Mouse (Mus musculus) kidney, embryonic 14.5 days (tissue): ENCODE data around the gene Acap2. TPM values are rescaled to one million over a fixed set of nuclear protein-coding genes. Genes with fewer than 3 reads are reported as not detected.

Source experiments
- ATAC-seq: fragments of 200-750 bp; cut with Nextera tagmentation; 2 replicates; pipeline ENCODE4 v1.8.0; 2017; ENCODE audit warnings: moderate number of reproducible peaks, mild to moderate bottlenecking, moderate TSS enrichment, moderate library complexity; ENCODE audit not compliant: low FRiP score, low TSS enrichment
- H3K27ac ChIP-seq: fragments of 300-500 bp; sonication (generic); 2 replicates; pipeline ENCODE4 v1.5.1; 2014; ENCODE audit warnings: low read depth, mild to moderate bottlenecking, low read length, moderate library complexity, mixed read lengths
- H3K27me3 ChIP-seq: fragments of 300-500 bp; sonication (generic); 2 replicates; pipeline ENCODE4 v1.6.1; 2014; ENCODE audit warnings: mild to moderate bottlenecking, low read length; ENCODE audit not compliant: control insufficient read depth, insufficient read depth
- H3K36me3 ChIP-seq: fragments of 300-500 bp; sonication (generic); 2 replicates; pipeline ENCODE4 v1.6.1; 2014; ENCODE audit warnings: low read length, mixed read lengths; ENCODE audit not compliant: control insufficient read depth, insufficient read depth
- H3K4me1 ChIP-seq: fragments of 300-500 bp; sonication (generic); 2 replicates; pipeline ENCODE4 v1.6.1; 2014; ENCODE audit warnings: low read length, mixed read lengths; ENCODE audit not compliant: control insufficient read depth, insufficient read depth
- H3K4me2 ChIP-seq: fragments of 300-500 bp; sonication (generic); replicated peaks from 2 replicates; pipeline ENCODE4 v1.6.1; 2014; ENCODE audit warnings: low read depth, mild to moderate bottlenecking, low read length
- H3K4me3 ChIP-seq: fragments of 300-500 bp; sonication (generic); 2 replicates; pipeline ENCODE4 v1.5.1; 2014; ENCODE audit warnings: mild to moderate bottlenecking, low read length
- H3K9ac ChIP-seq: fragments of 300-500 bp; sonication (generic); 2 replicates; pipeline ENCODE4 v1.6.1; 2014; ENCODE audit warnings: low read depth, mild to moderate bottlenecking, low read length, moderate library complexity
- H3K9me3 ChIP-seq: fragments of 300-500 bp; sonication (generic); 2 replicates; pipeline ENCODE4 v1.6.1; 2016; ENCODE audit warnings: low read length; ENCODE audit not compliant: control insufficient read depth
- WGBS: fragments of 180-500 bp; shearing (Covaris S2); extraction: QIAGEN DNeasy Blood & Tissue Kit; methylation state at CpG from one replicate; pipeline ENCODE4 v1.1.7; 2014; 5-methylcytosine and 5-hydroxymethylcytosine counted together
- polyA plus RNA-seq: library from polyadenylated mRNA; unstranded; fragments of >200 nt; fragmentation: Nextera tagmentation; extraction: Ambion mirVana; gene quantifications from 2 replicates; pipeline ENCODE4 v1.2.1, GENCODE M21; 2014

Acap2 gene
- polyA plus RNA-seq, 1 experiment from 2014 or later: 21.2 TPM

DNA sequence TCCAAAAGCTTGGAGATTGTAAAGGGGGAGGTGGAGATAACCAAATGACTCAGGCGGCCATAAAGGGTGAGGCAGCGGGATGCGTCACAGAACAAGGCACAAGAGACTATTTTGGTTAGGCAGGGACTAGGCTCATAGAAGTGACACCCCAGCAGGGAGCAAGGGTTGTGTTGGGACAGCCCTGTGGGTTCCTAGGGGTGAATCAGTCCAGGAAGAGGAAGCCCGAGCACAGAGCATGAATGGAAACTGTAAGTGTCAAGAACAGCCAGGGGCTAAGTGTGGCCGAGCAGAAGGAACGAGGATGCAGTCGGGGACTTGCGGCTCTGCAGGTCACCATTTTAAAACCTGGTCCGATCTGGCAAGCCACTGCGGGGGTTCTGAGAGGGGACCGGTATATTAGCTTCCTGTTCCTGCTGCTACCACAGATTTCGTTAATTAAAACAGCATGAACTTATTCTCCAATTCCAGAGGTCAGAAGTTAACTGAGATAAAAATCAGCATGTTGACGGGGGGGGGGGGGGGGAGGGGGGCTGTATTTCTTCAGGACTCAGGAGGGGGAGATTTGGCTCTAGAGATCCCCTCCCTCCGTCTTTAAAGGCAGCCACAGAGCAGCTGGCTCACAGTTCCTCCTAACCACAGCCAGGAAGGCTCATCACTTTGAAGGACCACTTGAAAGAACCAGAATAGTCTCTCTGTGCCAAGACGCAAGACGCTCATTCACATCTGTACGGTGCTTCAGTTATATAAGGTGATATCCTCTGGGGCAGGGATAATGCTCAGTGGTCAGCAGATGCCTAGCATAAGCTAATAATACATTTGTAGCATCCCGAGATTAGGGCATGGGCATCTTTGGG is 34.6 kb upstream of the Acap2 start:
- Histone ChIP-seq H3K36me3 (no peaks in the 10 kb centered on the region), H3K27ac (no peak overlapping the region), H3K4me2 (peak overlapping the region; percentile 4; the same call in 1 of the 2 replicates), H3K9me3 (no peaks in the 10 kb centered on the region), H3K4me1 (peaks cover 6% of the 10 kb centered on the region; the same call in 1 of the 2 replicates), H3K27me3 (0 out of 2 replicates have a peak, but pooled peaks cover 2% of the 10 kb centered on the region), H3K4me3 (no peak overlapping the region), H3K9ac (no peak overlapping the region)
- WGBS: 20% methylated on average over 17 of the region's 18 CpGs
- ATAC-seq: peak; percentile 59; the same call in 1 of the 2 replicates

DNA sequence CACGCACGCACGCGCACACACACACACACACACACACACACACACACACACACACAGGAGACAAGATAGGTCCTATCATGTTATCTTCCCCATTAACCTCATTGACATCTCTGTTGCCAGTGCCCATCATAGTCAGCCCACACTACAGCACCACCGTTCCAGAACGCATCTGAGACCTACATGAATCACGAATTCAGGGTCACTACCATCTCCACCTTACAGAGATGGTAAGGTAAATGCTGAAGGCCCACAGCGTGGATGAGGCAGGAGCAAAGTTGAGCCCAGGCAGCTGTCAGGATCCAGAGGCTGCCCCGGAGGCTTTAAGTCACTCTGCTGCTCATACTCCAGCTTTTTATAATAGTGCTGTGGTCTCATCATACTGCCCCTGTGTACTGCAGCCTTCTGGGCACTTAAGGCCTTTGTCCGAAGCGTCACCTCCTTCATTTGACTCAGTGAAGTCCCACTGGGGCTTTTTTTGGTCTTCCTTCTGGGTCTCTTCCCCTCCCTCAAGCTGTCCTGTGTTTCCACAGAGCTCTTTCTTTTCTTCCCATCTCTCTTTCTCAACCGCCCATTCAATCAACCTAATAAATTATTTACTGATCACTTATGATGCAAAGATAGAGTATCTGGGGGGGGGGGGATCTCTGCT is 33.9 kb upstream of the Acap2 start:
- WGBS: 71% methylated on average over 12 of the region's 12 CpGs
- H3K4me2 ChIP-seq: no peak overlapping the region

DNA sequence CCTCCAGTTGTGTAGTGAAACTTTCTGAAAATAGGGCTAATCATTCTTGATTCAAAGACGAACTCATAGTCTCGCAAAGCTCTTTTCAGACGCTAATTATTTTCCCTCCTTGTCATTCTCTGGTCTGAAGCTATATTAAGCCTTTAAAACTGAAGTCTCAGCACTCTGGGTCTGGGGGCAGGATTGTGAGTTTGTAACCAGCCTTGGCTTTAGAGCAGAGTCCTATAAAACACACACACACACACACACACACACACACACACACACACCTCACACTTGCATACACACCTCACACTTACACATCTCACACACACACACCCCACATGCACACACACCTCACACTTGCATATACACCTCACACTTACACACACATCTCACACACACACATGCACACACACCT is 33.3 kb upstream of the Acap2 start:
- WGBS: 53% methylated on average over 3 of the region's 3 CpGs
- 0 out of 2 replicates have a peak overlapping the region, but pooled peaks have one; percentile 33 for H3K4me2 ChIP-seq
- H3K36me3 ChIP-seq: no peaks in the 10 kb centered on the region
- H3K4me1 ChIP-seq: peaks cover 6% of the 10 kb centered on the region; the same call in 1 of the 2 replicates
- no peaks in the 10 kb centered on the region for H3K9me3 ChIP-seq
- 0 out of 2 replicates have a peak, but pooled peaks cover 2% of the 10 kb centered on the region for H3K27me3 ChIP-seq
- no peak overlapping the region for H3K4me3 ChIP-seq
- ATAC-seq: no peak
- no peak overlapping the region for H3K27ac ChIP-seq
- no peak overlapping the region for H3K9ac ChIP-seq

More for the DNA sequence above, 33.9 kb upstream of the Acap2 start:
- no peak for ATAC-seq
- no peak overlapping the region for H3K4me3 ChIP-seq
- peaks cover 6% of the 10 kb centered on the region; the same call in 1 of the 2 replicates for H3K4me1 ChIP-seq
- H3K36me3 ChIP-seq: no peaks in the 10 kb centered on the region
- H3K27me3 ChIP-seq: 0 out of 2 replicates have a peak, but pooled peaks cover 2% of the 10 kb centered on the region
- no peak overlapping the region for H3K27ac ChIP-seq
- no peaks in the 10 kb centered on the region for H3K9me3 ChIP-seq
- H3K9ac ChIP-seq: no peak overlapping the region

DNA sequence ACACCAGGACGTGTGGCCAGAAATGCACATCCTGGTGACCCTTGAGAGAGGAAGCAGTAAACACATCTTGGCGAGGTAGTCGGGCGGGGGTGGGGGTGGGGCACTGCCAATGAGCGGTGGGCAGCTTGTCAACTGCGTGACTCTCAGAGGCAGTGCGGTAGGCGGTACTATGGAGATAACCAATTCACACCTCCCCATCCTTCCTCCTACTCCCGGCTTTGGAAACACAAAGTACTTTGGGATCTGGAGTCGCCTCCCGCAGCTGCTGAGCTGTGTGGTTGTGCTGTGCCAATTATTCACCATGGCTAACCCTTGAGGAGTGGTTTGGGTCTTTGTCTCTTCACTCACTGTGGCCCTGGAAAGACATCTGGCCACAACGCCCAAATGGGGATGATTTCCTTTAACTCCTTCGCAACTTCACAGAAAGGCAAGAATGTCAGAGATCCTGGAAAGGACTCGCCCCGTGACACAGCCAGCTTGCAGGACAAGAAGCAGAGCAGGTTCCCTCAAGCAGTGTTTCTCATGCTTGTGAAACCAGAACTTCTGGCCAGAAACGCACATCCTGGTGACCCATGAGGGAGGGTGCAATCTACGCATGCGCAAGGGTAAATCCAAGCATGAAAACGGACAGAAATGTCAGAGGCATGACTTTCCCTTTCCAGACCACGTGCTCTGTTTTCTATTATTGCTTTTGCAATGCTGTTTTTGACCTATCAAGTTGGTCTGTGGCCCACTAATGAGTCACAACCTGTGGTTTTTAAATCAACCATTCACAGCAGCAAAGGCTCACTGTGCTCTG is 32.7 kb upstream of the Acap2 start:
- Histone ChIP-seq H3K27ac (no peak overlapping the region), H3K4me2 (peak overlapping the region; percentile 33), H3K4me1 (peaks cover 6% of the 10 kb centered on the region; the same call in 1 of the 2 replicates), H3K4me3 (peak overlapping the region; percentile 3; the same call in 1 of the 2 replicates), H3K9me3 (no peaks in the 10 kb centered on the region), H3K9ac (no peak overlapping the region), H3K36me3 (no peaks in the 10 kb centered on the region), H3K27me3 (0 out of 2 replicates have a peak, but pooled peaks cover 2% of the 10 kb centered on the region)
- WGBS: 16% methylated on average over 20 of the region's 20 CpGs
- ATAC-seq: no peak

DNA sequence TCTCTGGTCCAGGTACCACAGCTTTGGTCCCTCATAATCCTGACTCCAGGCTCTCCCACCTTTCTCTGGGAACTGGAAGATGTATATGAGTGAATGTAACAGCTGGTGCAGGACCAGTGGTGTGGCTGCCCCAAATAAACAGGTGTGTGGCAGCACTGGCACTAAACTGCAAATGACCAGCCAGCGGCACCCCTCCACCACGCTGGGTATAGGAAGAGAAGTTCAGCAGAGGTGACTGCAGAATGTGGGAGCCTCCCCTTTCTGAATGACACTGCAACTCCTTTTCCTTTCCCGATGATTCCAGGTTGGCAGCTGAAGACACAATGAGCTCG is 32.1 kb upstream of the Acap2 start:
- Histone ChIP-seq H3K9ac (no peak overlapping the region), H3K4me3 (peak overlapping the region; percentile 3; the same call in 1 of the 2 replicates), H3K4me1 (peaks cover 6% of the 10 kb centered on the region; the same call in 1 of the 2 replicates), H3K9me3 (no peaks in the 10 kb centered on the region), H3K36me3 (no peaks in the 10 kb centered on the region), H3K4me2 (peak overlapping the region; percentile 33), H3K27ac (no peak overlapping the region), H3K27me3 (0 out of 2 replicates have a peak, but pooled peaks cover 2% of the 10 kb centered on the region)
- ATAC-seq: no peak
- 7% methylated on average over 4 of the region's 4 CpGs for WGBS

GRCm38 (mm10) chr16:31232491-31233166 is 31.6 kb upstream of the Acap2 start:
- Histone ChIP-seq H3K36me3 (no peaks in the 10 kb centered on the region), H3K27ac (no peak overlapping the region), H3K9ac (no peak overlapping the region), H3K4me3 (no peak overlapping the region), H3K9me3 (no peaks in the 10 kb centered on the region), H3K4me1 (peaks cover 6% of the 10 kb centered on the region; the same call in 1 of the 2 replicates), H3K4me2 (no peak overlapping the region), H3K27me3 (0 out of 2 replicates have a peak, but pooled peaks cover 2% of the 10 kb centered on the region)
- ATAC-seq: no peak
- WGBS: 71% methylated on average over 5 of the region's 5 CpGs

GRCm38 (mm10) chr16:31231591-31231990 is 30.5 kb upstream of the Acap2 start:
- Histone ChIP-seq H3K4me2 (no peak overlapping the region), H3K4me1 (peaks cover 6% of the 10 kb centered on the region; the same call in 1 of the 2 replicates), H3K9ac (no peak overlapping the region), H3K36me3 (no peaks in the 10 kb centered on the region), H3K27ac (no peak overlapping the region), H3K4me3 (no peak overlapping the region), H3K9me3 (no peaks in the 10 kb centered on the region), H3K27me3 (0 out of 2 replicates have a peak, but pooled peaks cover 2% of the 10 kb centered on the region)
- no peak for ATAC-seq
- WGBS: 58% methylated on average over 5 of the region's 5 CpGs

- H3K4me1 ChIP-seq: no peaks in the 10 kb centered on the region
- H3K27me3 ChIP-seq: no peaks in the 10 kb centered on the region
- H3K4me3 ChIP-seq: no peak overlapping the region
- H3K9ac ChIP-seq: no peak overlapping the region
- H3K4me2 ChIP-seq: no peak overlapping the region
- H3K27ac ChIP-seq: no peak overlapping the region
- 90% methylated on average over 1 of the region's 1 CpGs for WGBS
- no peak for ATAC-seq
- H3K9me3 ChIP-seq: no peaks in the 10 kb centered on the region
- no peaks in the 10 kb centered on the region for H3K36me3 ChIP-seq
These were observed 26.7 kb upstream of the Acap2 start for GRCm38 (mm10) chr16:31227746-31228145.
